Mouse (Mus musculus) thymus, adult 2 months (tissue): ENCODE data around the gene Fam19a5. TPM values are rescaled to one million over a fixed set of nuclear protein-coding genes. Genes with fewer than 3 reads are reported as not detected.

Source experiments
- DNase-seq: peaks from one replicate; pipeline ENCODE4 v3.0.0; 2021
- H3K27ac ChIP-seq: fragments of 200-500 bp; 2 replicates; pipeline ENCODE4 v1.5.1; 2012; ENCODE audit warnings: low read length, control low read depth; ENCODE audit not compliant: control insufficient read depth, insufficient read depth
- H3K27me3 ChIP-seq: fragments of 200-500 bp; 2 replicates; pipeline ENCODE4 v1.6.1; 2012; ENCODE audit warnings: mild to moderate bottlenecking, low read length, moderate library complexity, mixed read lengths; ENCODE audit not compliant: control insufficient read depth, insufficient read depth
- H3K36me3 ChIP-seq: fragments of 200-500 bp; 2 replicates; pipeline ENCODE4 v1.6.1; 2012; ENCODE audit warnings: mild to moderate bottlenecking, low read length, moderate library complexity; ENCODE audit not compliant: control insufficient read depth, insufficient read depth
- H3K4me1 ChIP-seq: fragments of 200-500 bp; replicated peaks from 2 replicates; pipeline ENCODE4 v1.6.1; 2012; ENCODE audit warnings: low read length; ENCODE audit not compliant: control insufficient read depth, insufficient read depth
- H3K4me3 ChIP-seq: fragments of 200-500 bp; 2 replicates; pipeline ENCODE4 v1.5.1; 2012; ENCODE audit warnings: mild to moderate bottlenecking, low read length, control low read depth, moderate library complexity; ENCODE audit not compliant: control insufficient read depth, insufficient read depth
- CTCF ChIP-seq: fragments of 200-500 bp; IDR thresholded peaks from 2 replicates; pipeline ENCODE4 v1.5.1; 2012; ENCODE audit warnings: mild to moderate bottlenecking, control low read depth, low read length, moderate library complexity, borderline replicate concordance; ENCODE audit not compliant: control insufficient read depth, poor library complexity, insufficient read depth; ENCODE audit errors: extremely low read depth
- POLR2A ChIP-seq: fragments of 200-500 bp; IDR thresholded peaks from 2 replicates; pipeline ENCODE4 v1.6.1; 2012; ENCODE audit warnings: mild to moderate bottlenecking, low read length, control low read depth, moderate library complexity; ENCODE audit not compliant: control insufficient read depth, poor library complexity, insufficient read depth; ENCODE audit errors: extremely low read depth
- WGBS: fragments of 180-500 bp; shearing (Covaris S2); methylation state at CpG from one replicate; pipeline ENCODE4 v1.1.7; 2018; 5-methylcytosine and 5-hydroxymethylcytosine counted together
- polyA plus RNA-seq: library from polyadenylated mRNA; depleted of rRNA; stranded (reverse); fragments of >200 nt; gene quantifications from 2 replicates; pipeline ENCODE4 v1.2.3, GENCODE M21; 2012

The Fam19a5 gene
- polyA plus RNA-seq, 1 experiment = 1.1 TPM

DNA sequence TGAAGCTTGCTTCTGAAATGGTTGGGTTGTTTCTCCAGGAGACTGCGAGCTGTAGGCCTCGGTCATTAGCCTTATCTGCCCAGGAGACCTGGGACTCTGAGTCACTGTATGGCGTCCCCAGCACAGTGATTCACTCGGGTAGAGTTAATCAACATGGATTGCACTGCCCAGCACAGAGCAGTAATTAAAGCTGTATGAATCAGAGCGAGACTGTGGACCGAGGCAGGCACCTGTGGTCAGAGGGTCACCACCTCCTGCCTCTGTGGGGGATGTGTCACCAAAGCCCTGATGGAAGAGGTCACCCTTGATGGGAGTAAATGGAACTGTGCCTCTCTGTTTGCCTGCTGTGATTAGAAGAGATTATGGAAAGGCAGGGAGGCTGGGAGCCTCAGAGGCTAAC lies 110.5 kb downstream of the Fam19a5 start:
- Histone ChIP-seq H3K4me1 (no peaks in the 10 kb centered on the region), H3K36me3 (no peaks in the 10 kb centered on the region), H3K4me3 (no peak overlapping the region), H3K27ac (no peak overlapping the region), H3K27me3 (no peaks in the 10 kb centered on the region)
- WGBS = 85% methylated on average over 6 of the region's 6 CpGs
- TF ChIP-seq POLR2A (no peak), CTCF (no peak)
- DNase-seq = no peak

DNA sequence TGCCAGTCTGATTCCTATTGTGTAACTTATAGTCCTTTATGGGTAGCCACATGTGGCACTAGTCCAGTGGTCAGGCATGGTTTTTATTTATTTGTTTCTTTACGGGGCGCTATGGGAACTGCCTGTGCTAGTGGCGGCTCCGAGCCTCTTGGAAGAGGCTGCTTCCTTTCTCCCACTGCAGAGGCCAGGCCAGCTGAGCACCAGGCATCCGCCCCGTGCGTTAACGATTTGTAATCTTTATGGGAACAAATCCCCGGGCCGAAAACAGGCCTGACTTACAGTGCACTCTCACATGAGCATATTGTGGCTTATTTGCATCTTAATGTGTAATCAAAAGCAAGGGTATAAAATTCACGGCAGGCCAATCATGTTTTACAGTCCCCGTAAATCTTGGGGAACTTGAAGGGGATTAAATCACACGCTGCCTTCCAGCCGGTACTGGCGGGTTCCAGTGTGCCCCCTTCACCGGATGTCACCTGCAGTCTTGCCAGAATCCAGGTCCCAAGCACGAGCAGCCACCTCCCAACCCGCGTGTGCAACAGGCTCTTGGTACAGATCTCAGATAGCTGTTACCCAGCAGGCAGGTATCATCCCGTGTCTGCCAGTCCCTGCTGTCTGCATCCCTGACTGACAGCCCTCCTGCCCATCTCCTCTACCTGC lies 112.5 kb downstream of the Fam19a5 start:
- Histone ChIP-seq H3K36me3 (no peaks in the 10 kb centered on the region), H3K4me3 (no peak overlapping the region), H3K27ac (no peak overlapping the region), H3K27me3 (no peaks in the 10 kb centered on the region), H3K4me1 (no peaks in the 10 kb centered on the region)
- DNase-seq = no peak
- TF ChIP-seq POLR2A = no peak
- WGBS = 65% methylated on average over 20 of the region's 20 CpGs

DNA sequence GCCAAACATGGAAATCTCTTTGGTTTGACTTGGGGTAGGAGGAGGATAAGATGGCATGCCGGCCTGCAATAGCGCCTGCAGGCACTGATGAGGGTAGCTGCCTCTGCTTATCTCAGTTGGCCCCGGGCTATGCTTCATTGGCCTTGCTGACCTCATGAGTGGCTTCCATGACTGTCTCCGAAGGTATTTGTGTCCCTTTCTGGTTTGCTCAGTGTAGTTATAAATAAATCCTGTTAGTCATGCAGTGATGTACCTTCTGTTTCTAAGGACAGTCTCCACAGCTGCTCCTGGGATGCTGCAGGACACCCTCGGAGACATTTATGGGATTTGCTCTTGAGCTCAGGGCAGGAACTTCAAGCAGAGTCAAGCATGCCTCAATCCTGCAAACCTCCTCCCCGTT lies 115.6 kb downstream of the Fam19a5 start:
- Histone ChIP-seq H3K27me3 (no peaks in the 10 kb centered on the region), H3K36me3 (no peaks in the 10 kb centered on the region), H3K4me3 (no peak overlapping the region), H3K4me1 (no peaks in the 10 kb centered on the region), H3K27ac (no peak overlapping the region)
- DNase-seq = no peak
- WGBS = 93% methylated on average over 6 of the region's 6 CpGs
- TF ChIP-seq CTCF = no peak
- TF ChIP-seq POLR2A = no peak

DNA sequence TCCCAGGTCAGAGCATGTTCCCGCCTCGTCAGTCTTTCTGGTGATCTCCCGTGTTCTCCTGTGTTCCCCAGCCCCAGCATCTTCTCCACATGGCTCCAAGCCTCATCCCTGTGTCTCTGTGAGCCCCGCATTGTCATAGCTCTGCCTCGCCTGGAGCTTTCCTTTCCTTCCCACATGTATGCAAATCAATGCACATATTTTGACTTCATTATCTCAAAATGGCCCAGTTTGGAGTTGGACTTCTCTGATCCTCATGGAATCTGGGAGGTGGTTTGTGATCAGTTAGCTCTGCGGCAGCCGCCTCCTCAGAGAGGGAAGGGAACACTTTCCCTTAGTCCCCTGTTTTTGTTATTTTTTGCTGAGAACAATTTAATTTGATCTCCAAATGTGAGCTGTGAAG lies 117.9 kb downstream of the Fam19a5 start:
- H3K4me3 ChIP-seq = no peak overlapping the region
- DNase-seq = no peak
- no peaks in the 10 kb centered on the region for H3K27me3 ChIP-seq
- no peak overlapping the region for H3K27ac ChIP-seq
- WGBS = 92% methylated on average over 7 of the region's 7 CpGs
- no peaks in the 10 kb centered on the region for H3K4me1 ChIP-seq
- TF ChIP-seq CTCF = no peak
- no peak for TF ChIP-seq POLR2A
- no peaks in the 10 kb centered on the region for H3K36me3 ChIP-seq

DNA sequence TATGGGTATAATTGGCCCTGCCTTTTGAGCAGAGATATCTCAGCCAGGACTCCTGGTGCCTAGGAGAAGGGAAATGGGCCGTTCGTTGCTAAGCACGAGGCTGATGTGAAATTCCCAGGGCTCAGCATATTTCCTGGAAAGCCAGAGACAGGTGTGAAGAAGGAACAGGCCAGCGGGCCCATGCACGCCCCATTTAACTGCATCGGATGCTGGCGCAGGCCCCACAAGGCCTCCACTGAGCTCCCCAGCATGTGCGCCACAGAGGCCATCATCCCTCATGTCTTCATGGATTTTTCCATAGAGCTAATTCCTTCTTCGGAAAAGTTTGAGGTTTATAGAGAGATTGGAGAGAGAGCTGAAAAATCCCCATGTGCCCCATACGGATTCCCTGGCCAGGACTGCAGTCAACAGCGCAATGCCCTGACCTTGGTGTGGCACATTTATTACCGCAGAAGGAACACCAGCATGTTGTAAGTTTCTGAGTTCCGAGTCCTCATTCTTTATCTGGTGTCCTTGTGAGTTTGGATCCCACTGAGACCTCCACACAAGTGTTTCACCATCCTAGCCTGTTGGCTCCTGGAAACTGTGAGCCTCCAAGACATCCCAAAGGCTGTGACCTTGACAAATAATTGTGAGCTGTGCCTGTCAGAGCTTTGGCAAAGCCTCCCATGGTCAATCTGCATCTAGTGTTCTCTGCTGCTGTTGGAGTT lies 122.1 kb downstream of the Fam19a5 start:
- Histone ChIP-seq H3K4me1 (no peaks in the 10 kb centered on the region), H3K36me3 (no peaks in the 10 kb centered on the region), H3K27ac (no peak overlapping the region), H3K27me3 (no peaks in the 10 kb centered on the region), H3K4me3 (no peak overlapping the region)
- 92% methylated on average over 13 of the region's 13 CpGs for WGBS
- no peak for DNase-seq
- no peak for TF ChIP-seq POLR2A
- TF ChIP-seq CTCF = no peak

DNA sequence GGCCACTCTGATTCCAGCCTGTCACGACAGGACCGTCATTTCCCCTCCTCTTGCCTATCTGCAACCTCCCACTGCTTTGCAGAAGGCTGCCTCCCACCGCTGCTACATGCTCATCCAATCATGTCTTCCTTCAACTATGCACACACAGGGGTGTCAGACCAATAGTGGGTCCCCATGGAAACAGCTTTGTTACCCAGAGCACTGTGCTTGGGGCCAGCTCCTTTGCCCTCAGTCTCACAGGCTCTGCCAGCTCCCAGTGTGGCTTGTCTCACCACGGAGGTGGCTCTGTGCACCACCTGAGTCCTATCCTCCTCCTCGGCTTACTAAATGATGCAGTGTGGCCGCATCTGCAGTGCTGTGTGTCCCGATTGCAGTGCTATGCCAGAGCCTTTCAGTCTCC lies 123.3 kb downstream of the Fam19a5 start:
- no peak for DNase-seq
- no peak overlapping the region for H3K27ac ChIP-seq
- no peak for TF ChIP-seq CTCF
- no peak for TF ChIP-seq POLR2A
- H3K27me3 ChIP-seq = no peaks in the 10 kb centered on the region
- no peaks in the 10 kb centered on the region for H3K36me3 ChIP-seq
- WGBS = 85% methylated on average over 7 of the region's 7 CpGs
- no peak overlapping the region for H3K4me3 ChIP-seq
- no peaks in the 10 kb centered on the region for H3K4me1 ChIP-seq
